Mouse (Mus musculus): ENCODE results near the gene Fam192a. TPM values are rescaled to one million over a fixed set of nuclear protein-coding genes. Genes with fewer than 3 reads are reported as not detected.

Gene Fam192a
- polyA plus RNA-seq, 1 experiment = 24.2 TPM

DNA sequence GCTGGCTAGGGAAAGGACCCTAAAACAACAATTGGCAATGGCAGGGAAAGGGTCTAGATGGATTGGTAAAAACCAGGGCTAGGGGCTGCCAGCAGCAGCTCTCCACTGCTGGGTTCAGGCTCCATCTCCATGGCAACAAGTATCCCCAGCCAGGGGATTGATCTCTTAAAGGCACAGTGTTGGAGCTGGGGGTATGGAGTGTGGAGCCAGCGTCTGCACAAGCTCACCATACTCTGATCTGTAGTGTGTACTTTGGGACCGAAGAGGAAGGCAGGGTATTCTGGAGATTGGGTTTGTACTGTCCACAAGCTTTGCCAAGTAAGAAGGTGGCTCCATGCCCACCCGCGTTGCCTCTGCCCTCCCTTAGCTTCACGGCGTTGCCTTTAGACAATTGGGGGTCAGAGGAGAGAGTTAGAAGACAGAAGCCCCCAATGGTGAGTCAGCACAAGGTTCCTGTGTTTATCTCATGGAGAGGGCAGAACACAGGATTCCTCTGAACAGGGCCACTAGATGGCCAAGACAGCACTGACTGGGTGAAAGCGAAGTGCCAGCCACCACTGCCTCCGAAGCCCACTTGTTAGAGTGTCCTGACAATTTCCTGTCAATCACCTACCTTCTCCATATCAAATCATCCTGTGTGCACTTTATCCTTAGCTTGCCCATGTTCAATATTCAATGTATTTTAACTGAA, 34.5 kb downstream of the Fam192a start:
- Histone ChIP-seq H3K27me3 (ENCODE audit: control insufficient read depth, insufficient read depth, insufficient read length) (no peaks in the 10 kb centered on the region), H3ac (ENCODE audit: control insufficient read depth, insufficient read length) (no peak overlapping the region), H3K36me3 (ENCODE audit: control insufficient read depth, insufficient read depth) (no peaks in the 10 kb centered on the region), H3K4me2 (ENCODE audit: low read depth) (no peak overlapping the region), H3K4me3 (no peak overlapping the region), H3K79me2 (ENCODE audit: control insufficient read depth, insufficient read depth) (no peaks in the 10 kb centered on the region)
- TF ChIP-seq MYOG (IDR thresholded peaks at IDR 0.05; ENCODE audit: control insufficient read depth in 1 of 3, insufficient read depth in 1 of 3, insufficient read length in 2 of 3, low read depth in 2 of 3) (no peak), POLR2AphosphoS2 (IDR thresholded peaks at IDR 0.05; ENCODE audit: insufficient read length, low read depth) (no peak), E2F4 (IDR thresholded peaks at IDR 0.05; ENCODE audit: insufficient read depth) (no peak), MAX (IDR thresholded peaks at IDR 0.05; ENCODE audit: low read depth) (no peak), TCF3 (IDR thresholded peaks at IDR 0.05; ENCODE audit: insufficient read length, low read depth) (no peak), SRF (IDR thresholded peaks at IDR 0.05; ENCODE audit: control insufficient read depth, insufficient read length, low read depth) (no peak), CEBPB (IDR thresholded peaks at IDR 0.05; ENCODE audit: insufficient read depth, poor library complexity, severe bottlenecking) (no peak), MYOD1 (IDR thresholded peaks at IDR 0.05; ENCODE audit: control insufficient read depth in 1 of 3, insufficient read length in 2 of 3, low read depth in 2 of 3) (no peak), POLR2A (IDR thresholded peaks at IDR 0.05; ENCODE audit: insufficient read length, low read depth) (no peak), USF1 (IDR thresholded peaks at IDR 0.05; ENCODE audit: low read depth) (no peak), REST (IDR thresholded peaks at IDR 0.05; ENCODE audit: insufficient read depth, insufficient read length) (no peak), TCF12 (IDR thresholded peaks at IDR 0.05; ENCODE audit: insufficient read depth, poor library complexity, severe bottlenecking) (no peak)

DNA sequence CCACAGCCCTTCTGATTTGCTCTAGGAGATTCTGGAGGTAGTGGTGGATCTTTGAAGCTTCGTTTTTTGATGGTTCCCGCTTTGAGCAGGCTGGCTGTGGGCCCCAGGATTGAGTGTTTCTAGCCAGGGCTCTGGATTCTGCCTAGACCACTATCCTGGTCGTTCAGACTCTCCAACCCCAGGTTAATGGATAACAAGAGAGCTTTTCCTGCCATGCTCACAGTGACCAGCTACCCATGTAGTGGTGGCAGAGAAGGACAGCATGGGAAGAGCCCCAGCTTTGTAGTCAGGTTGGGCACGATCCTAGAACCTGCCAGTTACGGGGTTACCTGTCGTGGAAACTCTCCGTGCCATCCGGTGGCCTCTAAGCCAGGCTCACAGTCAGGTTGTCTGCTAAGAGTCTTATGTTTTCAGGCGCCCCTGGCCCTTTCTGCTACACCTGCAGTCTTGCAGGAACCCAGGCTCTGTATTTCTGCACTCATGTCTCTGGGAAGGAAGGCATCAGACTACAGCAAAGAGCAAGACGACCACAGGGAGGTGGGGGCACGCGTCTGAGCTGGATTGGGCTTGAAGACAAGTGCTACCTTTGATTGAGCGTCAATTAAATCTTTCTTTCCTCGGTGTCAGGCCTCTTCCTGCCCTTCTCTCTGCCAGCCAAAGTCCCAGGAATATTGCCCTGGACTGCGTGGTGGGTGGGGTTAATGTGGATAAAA, 35.2 kb downstream of the Fam192a start:
- H3K4me3 ChIP-seq = no peak overlapping the region
- H3ac ChIP-seq (ENCODE audit: control insufficient read depth, insufficient read length) = no peak overlapping the region
- no peak overlapping the region for H3K4me2 ChIP-seq (ENCODE audit: low read depth)
- no peaks in the 10 kb centered on the region for H3K36me3 ChIP-seq (ENCODE audit: control insufficient read depth, insufficient read depth)
- no peaks in the 10 kb centered on the region for H3K27me3 ChIP-seq (ENCODE audit: control insufficient read depth, insufficient read depth, insufficient read length)
- TF ChIP-seq REST (IDR thresholded peaks at IDR 0.05; ENCODE audit: insufficient read depth, insufficient read length) = no peak
- no peaks in the 10 kb centered on the region for H3K79me2 ChIP-seq (ENCODE audit: control insufficient read depth, insufficient read depth)

DNA sequence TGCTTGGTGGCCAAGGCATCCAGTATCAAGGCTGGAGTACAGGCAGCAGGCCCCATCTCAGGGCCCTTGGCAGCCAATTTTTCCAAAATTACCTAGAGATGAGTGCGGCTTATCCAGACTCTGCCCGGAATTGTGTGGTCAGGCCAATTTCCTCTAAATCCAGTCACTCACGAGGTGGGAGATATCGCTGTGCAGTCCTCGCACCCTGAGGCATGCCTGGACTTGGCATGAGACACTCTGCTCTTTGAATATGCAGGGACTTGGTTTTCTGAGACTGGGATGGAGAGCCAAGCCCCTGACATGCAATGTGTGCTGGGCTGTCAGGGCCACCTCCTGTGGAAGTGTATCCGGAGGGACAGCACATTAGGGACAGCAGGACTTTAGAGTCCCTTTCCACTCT, 35.8 kb downstream of the Fam192a start:
- TF ChIP-seq REST (IDR thresholded peaks at IDR 0.05; ENCODE audit: insufficient read depth, insufficient read length) (no peak), CEBPB (IDR thresholded peaks at IDR 0.05; ENCODE audit: insufficient read depth, poor library complexity, severe bottlenecking) (no peak), TCF12 (IDR thresholded peaks at IDR 0.05; ENCODE audit: insufficient read depth, poor library complexity, severe bottlenecking) (no peak), SRF (IDR thresholded peaks at IDR 0.05; ENCODE audit: control insufficient read depth, insufficient read length, low read depth) (no peak), TCF3 (IDR thresholded peaks at IDR 0.05; ENCODE audit: insufficient read length, low read depth) (no peak), MYOD1 (IDR thresholded peaks at IDR 0.05; ENCODE audit: control insufficient read depth in 1 of 3, insufficient read length in 2 of 3, low read depth in 2 of 3) (no peak)
- Histone ChIP-seq H3K27me3 (ENCODE audit: control insufficient read depth, insufficient read depth, insufficient read length) (no peaks in the 10 kb centered on the region), H3K36me3 (ENCODE audit: control insufficient read depth, insufficient read depth) (no peaks in the 10 kb centered on the region), H3ac (ENCODE audit: control insufficient read depth, insufficient read length) (no peak overlapping the region), H3K79me2 (ENCODE audit: control insufficient read depth, insufficient read depth) (no peaks in the 10 kb centered on the region), H3K4me2 (ENCODE audit: low read depth) (no peak overlapping the region), H3K4me3 (no peak overlapping the region)

DNA sequence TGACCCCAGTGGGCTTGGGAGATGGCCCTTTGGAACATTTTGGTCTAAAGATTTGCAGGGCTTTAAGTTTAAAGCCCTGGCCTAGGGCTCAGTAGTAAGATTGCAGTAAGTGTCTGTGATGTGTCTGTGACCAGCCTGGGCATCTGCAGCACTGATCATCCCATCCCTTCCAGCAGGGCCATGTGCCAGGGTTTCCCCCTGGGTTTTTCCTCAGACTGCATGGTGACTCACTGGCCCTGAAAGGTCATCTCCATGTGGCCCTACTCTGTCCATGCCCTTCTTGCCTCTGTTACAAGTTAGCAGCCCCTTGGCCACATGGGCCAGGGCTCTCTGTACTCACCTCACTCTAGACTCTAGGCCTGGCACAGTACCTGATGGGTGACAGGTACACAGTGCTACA, 37.4 kb downstream of the Fam192a start:
- TF ChIP-seq MYOD1 (IDR thresholded peaks at IDR 0.05; ENCODE audit: control insufficient read depth in 1 of 3, insufficient read length in 2 of 3, low read depth in 2 of 3) = no peak
- no peak for TF ChIP-seq MYOG (IDR thresholded peaks at IDR 0.05; ENCODE audit: control insufficient read depth in 1 of 3, insufficient read depth in 1 of 3, insufficient read length in 2 of 3, low read depth in 2 of 3)
- no peak for TF ChIP-seq POLR2A (IDR thresholded peaks at IDR 0.05; ENCODE audit: insufficient read length, low read depth)
- TF ChIP-seq USF1 (IDR thresholded peaks at IDR 0.05; ENCODE audit: low read depth) = no peak
- TF ChIP-seq TCF3 (IDR thresholded peaks at IDR 0.05; ENCODE audit: insufficient read length, low read depth) = no peak
- no peak for TF ChIP-seq TCF12 (IDR thresholded peaks at IDR 0.05; ENCODE audit: insufficient read depth, poor library complexity, severe bottlenecking)
- Histone ChIP-seq H3K4me2 (ENCODE audit: low read depth) (no peak overlapping the region), H3K27me3 (ENCODE audit: control insufficient read depth, insufficient read depth, insufficient read length) (no peaks in the 10 kb centered on the region), H3K4me3 (no peak overlapping the region), H3K79me2 (ENCODE audit: control insufficient read depth, insufficient read depth) (no peaks in the 10 kb centered on the region), H3ac (ENCODE audit: control insufficient read depth, insufficient read length) (no peak overlapping the region), H3K36me3 (ENCODE audit: control insufficient read depth, insufficient read depth) (no peaks in the 10 kb centered on the region)

DNA sequence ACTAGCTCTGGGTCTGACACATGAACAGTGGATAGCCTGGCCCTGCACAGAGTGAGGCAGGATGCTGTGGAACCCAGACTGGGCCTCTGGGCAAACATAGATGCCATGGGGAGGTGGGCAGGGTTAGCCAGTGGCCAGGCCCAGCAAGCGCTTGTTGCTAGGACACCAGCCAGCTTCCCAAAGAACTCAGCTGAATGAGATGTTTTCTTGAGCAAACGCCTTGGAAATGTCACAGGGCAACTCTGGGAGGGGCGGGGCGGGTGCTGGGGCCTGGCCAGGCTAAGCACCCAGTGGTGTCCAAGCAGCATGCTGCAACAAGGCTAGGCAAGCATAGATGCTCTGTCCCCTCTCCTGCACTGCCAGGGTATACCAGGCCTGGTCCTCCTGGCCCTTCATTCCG, 40.5 kb downstream of the Fam192a start:
- H3K79me2 ChIP-seq (ENCODE audit: control insufficient read depth, insufficient read depth) = no peaks in the 10 kb centered on the region
- no peaks in the 10 kb centered on the region for H3K27me3 ChIP-seq (ENCODE audit: control insufficient read depth, insufficient read depth, insufficient read length)
- no peak for TF ChIP-seq CEBPB (IDR thresholded peaks at IDR 0.05; ENCODE audit: insufficient read depth, poor library complexity, severe bottlenecking)

More for the DNA sequence above, 40.5 kb downstream of the Fam192a start:
- Histone ChIP-seq H3ac (ENCODE audit: control insufficient read depth, insufficient read length) (no peak overlapping the region), H3K4me3 (no peak overlapping the region), H3K36me3 (ENCODE audit: control insufficient read depth, insufficient read depth) (no peaks in the 10 kb centered on the region), H3K4me2 (ENCODE audit: low read depth) (no peak overlapping the region)
